ENCODE assay signal across 12 mouse cellular contexts in the genomic region with DNA sequence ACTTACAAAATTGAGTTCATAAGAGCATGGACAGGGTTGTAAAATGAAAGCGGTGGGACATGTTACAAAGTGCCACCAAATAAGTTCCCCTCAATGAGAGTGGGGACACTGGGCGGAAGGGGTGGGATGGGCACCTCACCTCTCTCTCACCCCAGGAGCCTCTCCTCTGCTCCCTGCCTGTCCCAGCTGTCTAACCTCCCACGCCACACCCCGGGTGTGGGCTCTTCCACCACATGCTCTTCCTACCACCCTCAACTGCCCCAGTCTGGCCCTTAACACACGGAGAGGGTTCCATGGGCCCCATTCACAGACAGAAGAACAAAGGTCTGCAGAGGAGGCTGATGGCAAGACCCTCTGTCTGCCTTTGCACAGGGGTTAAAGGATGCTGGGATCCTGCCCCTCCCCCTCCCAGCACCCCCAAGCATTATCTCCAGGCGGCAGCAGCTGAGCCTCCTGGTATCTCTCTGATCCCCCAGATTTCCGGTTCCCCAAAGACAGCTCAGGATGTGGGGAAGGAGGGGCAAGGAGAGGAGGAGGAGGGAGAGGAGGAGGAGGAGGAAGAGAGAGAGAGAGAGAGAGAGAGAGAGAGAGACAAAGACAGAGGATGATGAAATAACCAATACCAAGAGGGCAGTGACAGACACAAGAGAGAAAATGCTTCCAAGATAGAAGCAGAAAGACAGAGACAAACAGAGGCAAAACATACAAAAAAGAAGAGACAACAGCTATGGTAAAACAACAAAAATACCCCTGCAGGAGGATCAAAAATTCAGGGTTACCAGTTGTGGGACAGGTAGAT. TPM values are rescaled to one million over a fixed set of nuclear protein-coding genes. Genes with fewer than 3 reads are reported as not detected.
DNase-seq lines count a peak whose midpoint lies in the region; ATAC-seq and TF ChIP-seq lines count a peak whose summit lies in the region.
"Had no signal": no experiment of that assay in that cellular context is flagged by ENCODE, and none has a peak within 500 bp of the region (broad histone marks: within the 10 kb centered on the region; RNA-seq: fewer than 3 reads in every experiment).

No protein-coding gene starts in this region.

- H3K27me3 ChIP-seq in embryonic facial prominence, embryonic 13.5 days: no peaks in the 10 kb centered on the region
- H3K27me3 ChIP-seq in liver, embryonic 15.5 days: no peaks in the 10 kb centered on the region
- no peaks in the 10 kb centered on the region for H3K27me3 ChIP-seq in kidney, adult 2 months (replicated peaks; ENCODE audit: control insufficient read depth, insufficient read depth, low read length)

- WGBS in embryonic facial prominence, embryonic 13.5 days: 45% methylated on average over 7 of the region's 7 CpGs
- 12% methylated on average over 7 of the region's 7 CpGs for WGBS in liver, embryonic 15.5 days (ENCODE audit: insufficient replicate concordance)
- WGBS in kidney, adult 2 months: 64% methylated on average over 7 of the region's 7 CpGs

- no peak for ATAC-seq in embryonic facial prominence, embryonic 13.5 days (ENCODE audit: insufficient number of reproducible peaks, insufficient read depth, low FRiP score, low TSS enrichment, low read depth)
- ATAC-seq in liver, embryonic 15.5 days (ENCODE audit: insufficient read depth): peak; percentile 90
- ATAC-seq: hindbrain, embryonic 16.5 days had no signal

- TF ChIP-seq CTCF in layer of hippocampus, adult 2 months (conservative IDR thresholded peaks at IDR 0.05): no peak
- TF ChIP-seq CTCF in kidney, adult 2 months (conservative IDR thresholded peaks at IDR 0.05; ENCODE audit: insufficient read depth, insufficient read length, low read depth, low read length): no peak

- no peaks in the 10 kb centered on the region for H3K36me3 ChIP-seq in embryonic facial prominence, embryonic 13.5 days
- no peaks in the 10 kb centered on the region for H3K36me3 ChIP-seq in liver, embryonic 15.5 days (replicated peaks)
- H3K36me3 ChIP-seq in kidney, adult 2 months (ENCODE audit: control insufficient read depth, insufficient read depth, low read length): no peaks in the 10 kb centered on the region

- intact Hi-C loops in left cerebral cortex, postnatal 36 days (cut with DNase I): no loop called here

- H3K4me1 ChIP-seq in embryonic facial prominence, embryonic 13.5 days: no peaks in the 10 kb centered on the region
- peaks cover 46% of the 10 kb centered on the region for H3K4me1 ChIP-seq in liver, embryonic 15.5 days (replicated peaks)
- H3K4me1 ChIP-seq in kidney, adult 2 months (ENCODE audit: control insufficient read depth, insufficient read depth, low read length): no peaks in the 10 kb centered on the region

- H3K4me3 ChIP-seq in layer of hippocampus, adult 2 months: no peak overlapping the region
- no peak overlapping the region for H3K4me3 ChIP-seq in embryonic facial prominence, embryonic 13.5 days
- H3K4me3 ChIP-seq in liver, embryonic 15.5 days (replicated peaks): 0 out of 2 replicates have a peak overlapping the region, but pooled peaks have one; percentile 14
- H3K4me3 ChIP-seq in kidney, adult 2 months (ENCODE audit: insufficient read depth, low read depth, low read length): no peak overlapping the region

- no peak overlapping the region for H3K4me2 ChIP-seq in embryonic facial prominence, embryonic 13.5 days
- peak overlapping the region; percentile 65 for H3K4me2 ChIP-seq in liver, embryonic 15.5 days

- no peak for DNase-seq in layer of hippocampus, adult 2 months (ENCODE audit: low spot score in 2 of 2)
- no peak for DNase-seq in layer of hippocampus, adult 9-10 months (ENCODE audit: low spot score)
- DNase-seq in thymus, postnatal 25 days: peak; percentile 59
- no peak for DNase-seq in left cerebral cortex, postnatal 36 days (ENCODE audit: low spot score in 2 of 2)
- no peak for DNase-seq in kidney, adult 2 months
- DNase-seq in testis, postnatal 14 days (ENCODE audit: low spot score): no peak

- H3K9me3 ChIP-seq in embryonic facial prominence, embryonic 13.5 days: no peaks in the 10 kb centered on the region
- no peaks in the 10 kb centered on the region for H3K9me3 ChIP-seq in liver, embryonic 15.5 days (replicated peaks)

- H3K27ac ChIP-seq in layer of hippocampus, adult 2 months: peak overlapping the region; percentile 75
- no peak overlapping the region for H3K27ac ChIP-seq in embryonic facial prominence, embryonic 13.5 days
- H3K27ac ChIP-seq in liver, embryonic 15.5 days (replicated peaks): peak overlapping the region; percentile 77
- H3K27ac ChIP-seq in kidney, adult 2 months (ENCODE audit: insufficient read depth, low read depth, low read length): no peak overlapping the region
- H3K27ac ChIP-seq: macrophage had no signal

- no peak for TF ChIP-seq POLR2A in kidney, adult 2 months (IDR thresholded peaks at IDR 0.05; ENCODE audit: low read depth, low read length)

- peak overlapping the region; percentile 27; the same call in 1 of the 2 replicates for H3K9ac ChIP-seq in embryonic facial prominence, embryonic 13.5 days
- H3K9ac ChIP-seq in liver, embryonic 15.5 days: no peak overlapping the region

RNA-seq across cellular contexts. Expression of a gene that starts 12.4 kb away (rescaled TPM):
- total RNA-seq in layer of hippocampus, adult 2 months (2021): 1 to 10 TPM in 1 of 2 experiments, under 1 TPM in 1; 0.98 to 1.2 TPM
- polyA plus RNA-seq in embryonic facial prominence, embryonic 13.5 days (2015; fragmentation: Nextera tagmentation; extraction: Ambion mirVana): 2.7 and 4.6 TPM in 2 replicates
- polyA plus RNA-seq in liver, embryonic 15.5 days (2015; fragmentation: Nextera tagmentation; extraction: Ambion mirVana): 5.7 and 7.0 TPM in 2 replicates
- 1 to 10 TPM in 1 of 2 experiments, under 1 TPM in 1; 0.57 to 1.5 TPM for total RNA-seq in left cerebral cortex, postnatal 36 days (2021)
- 1.9 and 11.8 TPM in 2 replicates for polyA plus RNA-seq in kidney, adult 2 months (2012; rRNA removed)

RNA-seq across cellular contexts. Expression of a gene that starts 20.3 kb away (rescaled TPM):
- 10 to 100 TPM; 86.5 to 91.0 TPM for total RNA-seq in layer of hippocampus, adult 2 months (2021)
- 62.0 and 63.5 TPM in 2 replicates for polyA plus RNA-seq in embryonic facial prominence, embryonic 13.5 days (2015; fragmentation: Nextera tagmentation; extraction: Ambion mirVana)
- 17.7 and 20.6 TPM in 2 replicates for polyA plus RNA-seq in liver, embryonic 15.5 days (2015; fragmentation: Nextera tagmentation; extraction: Ambion mirVana)
- total RNA-seq in left cerebral cortex, postnatal 36 days (2021): 10 to 100 TPM; 81.5 to 85.5 TPM
- polyA plus RNA-seq in kidney, adult 2 months (2012; rRNA removed): 102 and 168 TPM in 2 replicates

RNA-seq across cellular contexts. Expression of a gene that starts 39.5 kb away (rescaled TPM):
- total RNA-seq in layer of hippocampus, adult 2 months (2021): 1 to 10 TPM; 7.0 to 7.6 TPM
- 2.9 and 3.1 TPM in 2 replicates for polyA plus RNA-seq in embryonic facial prominence, embryonic 13.5 days (2015; fragmentation: Nextera tagmentation; extraction: Ambion mirVana)
- 2.0 and 2.9 TPM in 2 replicates for polyA plus RNA-seq in liver, embryonic 15.5 days (2015; fragmentation: Nextera tagmentation; extraction: Ambion mirVana)
- 1 to 10 TPM; 5.2 to 5.5 TPM for total RNA-seq in left cerebral cortex, postnatal 36 days (2021)
- polyA plus RNA-seq in kidney, adult 2 months (2012; rRNA removed): 3.5 and 3.9 TPM in 2 replicates

RNA-seq across cellular contexts. Expression of a gene that starts 57.7 kb away (rescaled TPM):
- not detected for total RNA-seq in layer of hippocampus, adult 2 months (2021)
- 0.37 TPM in 1 of 2 replicates, not detected in the other for polyA plus RNA-seq in embryonic facial prominence, embryonic 13.5 days (2015; fragmentation: Nextera tagmentation; extraction: Ambion mirVana)
- polyA plus RNA-seq in liver, embryonic 15.5 days (2015; fragmentation: Nextera tagmentation; extraction: Ambion mirVana): 2.3 and 3.1 TPM in 2 replicates
- not detected for total RNA-seq in left cerebral cortex, postnatal 36 days (2021)
- polyA plus RNA-seq in kidney, adult 2 months (2012; rRNA removed): 0.48 and 8.4 TPM in 2 replicates
- polyA plus RNA-seq: hindbrain, embryonic 16.5 days; limb, embryonic 11.5 days; neural tube, embryonic 11.5 days had no signal

Comparison
In these comparisons a context has a peak if more than half of its experiments do, and no peak if none do; other contexts are left out.
1. H3K27ac ChIP-seq: peak in layer of hippocampus, adult 2 months (single experiment) and liver, embryonic 15.5 days (single experiment); none in embryonic facial prominence, embryonic 13.5 days (single experiment) and kidney, adult 2 months (single experiment).